Mouse (Mus musculus) hindbrain, embryonic 12.5 days (tissue): ENCODE data around the gene Uck2. TPM values are rescaled to one million over a fixed set of nuclear protein-coding genes. Genes with fewer than 3 reads are reported as not detected.

Experiments
- microRNA-seq: library from miRNA; unstranded; fragments of <30 nt; microRNA quantifications from one replicate; pipeline ENCODE4, GENCODE M21; 2017
- polyA plus RNA-seq: library from polyadenylated mRNA; unstranded; fragments of >200 nt; fragmentation: Nextera tagmentation; extraction: Ambion mirVana; gene quantifications from 2 replicates; pipeline ENCODE4 v1.2.1, GENCODE M21; 2016

The Uck2 gene
- polyA plus RNA-seq, 1 experiment from 2014 or later: 98.6 TPM

Small RNAs within 50 kb of the gene (microRNA-seq; reads per million reads assigned to microRNA genes)
- not detected for gene Mir6347

Other genes starting within 250 kb of the Uck2 start
- gene Tmco1, start 23.1 kb upstream of the Uck2 start, polyA plus RNA-seq: 75.1 and 76.4 TPM in 2 replicates
- gene Aldh9a1, start 64.7 kb upstream of the Uck2 start, polyA plus RNA-seq: 37.2 and 39.3 TPM in 2 replicates
- 52.0 and 59.7 TPM in 2 replicates for gene Mgst3, start 108.5 kb upstream of the Uck2 start, polyA plus RNA-seq
- not detected in 2 replicates for gene Lrrc52, start 181.5 kb upstream of the Uck2 start, polyA plus RNA-seq